Mouse (Mus musculus) midbrain, postnatal 0 days (tissue): Measurements from ENCODE around the gene 1810049J17Rik. TPM values are rescaled to one million over a fixed set of nuclear protein-coding genes. Genes with fewer than 3 reads are reported as not detected.
A peak's percentile ranks its signal among the peaks of the same experiment; 100 is the strongest.

ENCODE experiments used
- ATAC-seq: fragments of 200-750 bp; cut with Nextera tagmentation; 2 replicates; pipeline ENCODE4 v1.8.0; 2017; ENCODE audit warnings: moderate number of reproducible peaks, mild to moderate bottlenecking, moderate TSS enrichment, moderate library complexity; ENCODE audit not compliant: low FRiP score
- DNase-seq: peaks from one replicate; pipeline ENCODE4 v3.0.0-alpha.2; 2015; ENCODE audit warnings: low spot score
- H3K27ac ChIP-seq: fragments of 300-500 bp; sonication (generic); 2 replicates; pipeline ENCODE4 v1.5.1; 2014; ENCODE audit warnings: low read depth, mild to moderate bottlenecking, low read length, mixed read lengths
- H3K27me3 ChIP-seq: fragments of 300-500 bp; sonication (generic); 2 replicates; pipeline ENCODE4 v1.6.1; 2014; ENCODE audit warnings: low read length, control low read depth, mixed read lengths; ENCODE audit not compliant: insufficient read depth
- H3K36me3 ChIP-seq: fragments of 300-500 bp; sonication (generic); 2 replicates; pipeline ENCODE4 v1.6.1; 2014; ENCODE audit warnings: low read length, control low read depth, mixed read lengths; ENCODE audit not compliant: insufficient read depth
- H3K4me1 ChIP-seq: fragments of 300-500 bp; sonication (generic); 2 replicates; pipeline ENCODE4 v1.6.1; 2014; ENCODE audit warnings: mild to moderate bottlenecking, control low read depth, antibody characterized with exemption, low read length, mixed read lengths; ENCODE audit not compliant: insufficient read depth
- H3K4me2 ChIP-seq: fragments of 300-500 bp; sonication (generic); 2 replicates; pipeline ENCODE4 v1.6.1; 2014; ENCODE audit warnings: low read depth, mild to moderate bottlenecking, low read length, mixed read lengths; ENCODE audit not compliant: poor library complexity, severe bottlenecking
- H3K4me3 ChIP-seq: fragments of 300-500 bp; sonication (generic); 2 replicates; pipeline ENCODE4 v1.5.1; 2014; ENCODE audit warnings: low read depth, mild to moderate bottlenecking, low read length, moderate library complexity
- H3K9ac ChIP-seq: fragments of 300-500 bp; sonication (generic); replicated peaks from 2 replicates; pipeline ENCODE4 v1.6.1; 2014; ENCODE audit warnings: mild to moderate bottlenecking, low read length, moderate library complexity, mixed read lengths; ENCODE audit not compliant: poor library complexity, severe bottlenecking
- H3K9me3 ChIP-seq: fragments of 300-500 bp; sonication (generic); 2 replicates; pipeline ENCODE4 v1.6.1; 2016; ENCODE audit warnings: low read length, control low read depth
- CTCF ChIP-seq: IDR thresholded peaks from 2 replicates; pipeline ENCODE4 v1.5.1; 2016; ENCODE audit warnings: antibody characterized with exemption, mild to moderate bottlenecking
- WGBS: fragments of 180-500 bp; shearing (Covaris S2); extraction: QIAGEN DNeasy Blood & Tissue Kit; methylation state at CpG from one replicate; pipeline ENCODE4 v1.1.7; 2014; 5-methylcytosine and 5-hydroxymethylcytosine counted together
- polyA plus RNA-seq: library from polyadenylated mRNA; unstranded; fragments of >200 nt; fragmentation: Nextera tagmentation; extraction: Ambion mirVana; gene quantifications from 2 replicates; pipeline ENCODE4 v1.2.1, GENCODE M21; 2015
- total RNA-seq: library from RNA; depleted of rRNA; stranded (reverse); fragments of >200 nt; gene quantifications from 2 replicates; pipeline ENCODE4 v1.2.3, GENCODE M21; 2014

1810049J17Rik gene
- total and polyA plus RNA-seq, 2 experiments from 2014 or later = 0.96 TPM; not detected in 1

DNA sequence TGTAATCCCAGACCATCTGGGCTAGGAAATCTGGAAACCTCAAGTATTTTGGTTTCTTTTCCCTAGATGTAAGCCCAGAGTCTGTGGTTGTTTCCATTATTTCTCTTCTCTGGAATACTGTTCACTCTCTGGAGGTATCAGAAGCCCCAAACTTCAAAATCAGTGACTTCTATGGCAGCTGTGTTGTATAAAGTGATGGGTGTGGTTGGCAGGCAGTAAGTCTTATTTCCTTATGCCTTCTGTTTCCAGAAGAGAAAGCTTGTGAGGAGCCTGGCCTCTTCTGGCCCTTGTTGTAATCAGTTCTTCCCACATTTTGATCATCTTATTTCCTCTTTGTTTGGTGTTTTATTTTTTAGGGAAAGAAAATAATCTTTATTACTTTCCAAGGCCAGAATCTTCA lies 9.2 kb upstream of the 1810049J17Rik start:
- no peaks in the 10 kb centered on the region for H3K27me3 ChIP-seq
- DNase-seq = no peak
- H3K4me1 ChIP-seq = peaks cover 4% of the 10 kb centered on the region; the same call in 1 of the 2 replicates
- no peak overlapping the region for H3K4me2 ChIP-seq
- H3K4me3 ChIP-seq = no peak overlapping the region
- TF ChIP-seq CTCF = no peak
- no peak for ATAC-seq
- no peaks in the 10 kb centered on the region for H3K9me3 ChIP-seq
- no peaks in the 10 kb centered on the region for H3K36me3 ChIP-seq
- H3K27ac ChIP-seq = no peak overlapping the region
- H3K9ac ChIP-seq = no peak overlapping the region

DNA sequence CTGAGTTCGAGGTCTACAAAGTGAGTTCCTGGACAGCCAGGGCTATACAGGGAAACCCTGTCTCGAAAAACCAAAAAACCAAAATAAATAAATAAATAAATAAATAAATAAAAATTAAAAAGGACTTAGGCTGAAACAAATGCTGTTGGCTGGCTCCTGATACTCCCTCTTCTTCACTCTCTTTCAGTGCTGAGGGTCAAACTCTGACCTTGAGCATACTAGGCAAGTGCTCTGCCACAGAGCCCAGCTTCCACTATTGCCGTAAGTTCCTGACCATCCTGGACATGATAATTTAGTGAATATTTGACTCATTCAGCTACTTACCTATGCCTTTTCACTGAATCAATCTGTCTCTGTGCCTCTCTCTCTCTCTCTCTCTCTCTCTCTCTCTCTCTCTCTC lies 8.7 kb upstream of the 1810049J17Rik start:
- no peak overlapping the region for H3K27ac ChIP-seq
- ATAC-seq (no peak), DNase-seq (no peak)
- no peaks in the 10 kb centered on the region for H3K27me3 ChIP-seq
- no peak overlapping the region for H3K4me2 ChIP-seq
- H3K36me3 ChIP-seq = no peaks in the 10 kb centered on the region
- no peak overlapping the region for H3K4me3 ChIP-seq
- no peak for TF ChIP-seq CTCF
- no peak overlapping the region for H3K9ac ChIP-seq
- peaks cover 4% of the 10 kb centered on the region; the same call in 1 of the 2 replicates for H3K4me1 ChIP-seq
- no peaks in the 10 kb centered on the region for H3K9me3 ChIP-seq
- 93% methylated on average over 3 of the region's 3 CpGs for WGBS

DNA sequence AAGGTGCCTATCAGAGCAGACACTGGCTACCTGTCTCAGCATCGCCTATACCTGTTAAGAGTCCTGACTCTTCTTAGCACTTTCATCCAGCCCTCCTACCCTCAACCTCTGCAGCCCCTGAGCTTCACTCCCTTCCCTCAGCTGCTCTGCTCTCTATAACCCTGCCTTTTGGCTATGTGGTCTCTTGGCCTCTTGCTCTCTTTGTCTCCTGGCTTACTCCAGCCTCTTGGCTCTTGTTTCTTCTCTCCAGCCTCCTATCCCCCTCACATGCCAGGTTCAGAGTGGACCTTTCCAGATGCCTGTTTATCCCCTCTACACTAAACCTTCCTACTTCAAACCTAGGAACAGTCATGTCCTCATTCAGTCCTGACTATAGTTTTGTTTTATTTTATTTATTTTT lies 2.6 kb upstream of the 1810049J17Rik start:
- H3K27me3 ChIP-seq = 0 out of 2 replicates have a peak, but pooled peaks cover 4% of the 10 kb centered on the region
- no peak overlapping the region for H3K27ac ChIP-seq
- no peaks in the 10 kb centered on the region for H3K36me3 ChIP-seq
- peaks cover 11% of the 10 kb centered on the region for H3K4me1 ChIP-seq
- no peaks in the 10 kb centered on the region for H3K9me3 ChIP-seq
- no peak for TF ChIP-seq CTCF
- no peak overlapping the region for H3K4me3 ChIP-seq
- DNase-seq = no peak
- H3K4me2 ChIP-seq = no peak overlapping the region
- no peak overlapping the region for H3K9ac ChIP-seq
- no peak for ATAC-seq
- WGBS = 92% methylated on average over 1 of the region's 1 CpGs

DNA sequence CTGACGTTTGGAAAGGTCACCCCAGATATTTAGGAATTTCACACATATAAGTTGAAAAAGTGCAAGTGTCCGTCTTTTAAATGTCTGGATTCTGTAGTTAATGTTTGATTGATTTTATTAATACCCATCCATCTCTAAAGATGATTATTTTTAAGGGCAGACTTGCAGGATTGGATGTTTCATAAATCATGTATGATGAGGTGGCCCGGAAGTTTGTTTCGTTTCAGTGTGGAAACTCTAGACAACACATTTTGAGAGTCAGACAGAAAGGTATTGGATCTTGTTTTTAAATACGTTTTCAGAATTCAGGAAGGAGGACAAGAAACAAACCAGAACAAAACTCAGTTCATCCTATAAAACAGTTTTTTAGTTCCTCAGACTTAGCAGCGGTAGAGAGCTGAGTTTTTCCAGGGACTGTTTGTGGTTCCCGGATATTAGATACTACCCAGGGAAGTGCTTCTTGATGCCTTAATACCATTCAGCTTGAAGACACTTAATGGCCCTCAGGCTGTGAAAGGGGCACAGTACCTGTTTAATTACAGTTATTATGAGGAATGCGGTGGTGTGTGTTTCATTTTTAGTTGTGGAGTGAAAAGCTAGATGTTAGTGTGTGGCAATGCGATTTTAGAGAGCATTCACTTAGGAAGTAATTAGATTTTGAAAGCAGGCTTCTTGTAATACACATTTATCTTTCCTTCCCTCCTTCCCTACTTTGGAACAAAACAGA lies 1.1 kb upstream of the 1810049J17Rik start:
- Histone ChIP-seq H3K36me3 (no peaks in the 10 kb centered on the region), H3K4me1 (peaks cover 11% of the 10 kb centered on the region), H3K4me2 (peak overlapping the region; percentile 87), H3K9me3 (no peaks in the 10 kb centered on the region), H3K27me3 (0 out of 2 replicates have a peak, but pooled peaks cover 4% of the 10 kb centered on the region), H3K4me3 (peak overlapping the region; percentile 99), H3K9ac (peak overlapping the region; percentile 96; the same call in 1 of the 2 replicates), H3K27ac (no peak overlapping the region)
- TF ChIP-seq CTCF = no peak
- no peak for ATAC-seq
- 19% methylated on average over 9 of the region's 9 CpGs for WGBS
- no peak for DNase-seq

DNA sequence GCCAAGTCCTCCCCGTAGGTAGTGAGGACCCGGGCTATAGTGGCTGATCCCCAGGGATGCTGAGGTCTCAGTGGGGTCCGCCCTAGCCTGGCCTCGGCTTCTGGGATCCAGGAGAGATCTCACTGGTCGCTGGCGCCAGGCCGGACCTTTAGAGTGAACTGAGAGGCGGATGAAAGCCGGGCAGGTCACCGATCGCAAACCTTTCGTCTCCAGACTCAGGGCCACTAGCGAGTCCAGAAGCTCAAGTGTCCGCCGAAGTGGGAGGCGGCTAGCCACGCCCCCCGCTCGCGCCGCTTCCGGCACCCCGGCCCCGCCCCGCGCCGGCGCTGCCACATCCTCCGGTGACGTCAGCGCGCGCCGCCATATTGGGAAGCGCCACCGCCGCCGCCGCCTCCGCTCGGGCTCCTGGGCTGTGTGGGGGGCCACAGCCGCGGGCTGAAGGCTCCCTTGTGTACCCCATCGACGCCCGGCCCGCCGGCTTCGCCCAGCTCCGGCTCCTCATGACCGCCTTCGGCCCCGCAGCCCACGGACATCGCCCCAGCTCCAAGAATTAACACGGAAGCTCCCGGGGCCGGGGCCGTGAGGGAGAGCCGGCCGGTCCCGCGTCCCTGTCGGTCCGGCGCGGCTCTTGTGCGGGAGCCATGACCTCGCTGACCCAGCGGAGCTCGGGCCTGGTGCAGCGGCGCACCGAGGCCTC lies 460 bp downstream of the 1810049J17Rik start, which contains the start of gene Golph3:
TSS of gene Golph3 (plus strand) at position 360 of the 697 bp plus-strand sequence.
- DNase-seq (peak; percentile 96), ATAC-seq (peak; percentile 96)

More for the DNA sequence above, 460 bp downstream of the 1810049J17Rik start, which contains the start of gene Golph3:
- Histone ChIP-seq H3K4me3 (peak within 1 kb of the TSS; percentile 99), H3K9ac (peak within 1 kb of the TSS; percentile 96), H3K27me3 (0 out of 2 replicates have a peak, but pooled peaks cover 4% of the 10 kb centered on the region), H3K27ac (peak within 1 kb of the TSS; percentile 94), H3K9me3 (no peaks in the 10 kb centered on the region), H3K36me3 (no peaks in the 10 kb centered on the region), H3K4me2 (peak within 1 kb of the TSS; percentile 87), H3K4me1 (peaks cover 11% of the 10 kb centered on the region)
- under 1% methylated on average over 74 of the region's 74 CpGs for WGBS
- TF ChIP-seq CTCF = no peak
